Mouse (Mus musculus): ENCODE data around the gene Pagr1b. TPM values are rescaled to one million over a fixed set of nuclear protein-coding genes. Genes with fewer than 3 reads are reported as not detected.

The Pagr1b gene
- 0.37 TPM in 1 of 2 replicates, not detected in the other for polyA plus RNA-seq (2016; fragmentation: Nextera tagmentation; extraction: Ambion mirVana)

DNA sequence TGATC is at the start of gene Pagr1b:
Pagr1b (minus strand) TSS at position 4 of the 5 bp plus-strand sequence.
- Histone ChIP-seq H3K4me1 (peaks cover 60% of the 10 kb centered on the region), H3K4me2 (replicated peaks) (peak within 1 kb of the TSS; percentile 97), H3K27me3 (no peaks in the 10 kb centered on the region), H3K36me3 (peaks cover 36% of the 10 kb centered on the region), H3K9me3 (no peaks in the 10 kb centered on the region), H3K4me3 (peak within 1 kb of the TSS; percentile 55), H3K9ac (peak within 1 kb of the TSS; percentile 82), H3K27ac (peak within 1 kb of the TSS; percentile 93)
- ATAC-seq (ENCODE audit: insufficient number of reproducible peaks, insufficient read depth, low FRiP score, low TSS enrichment), result no peak

DNA sequence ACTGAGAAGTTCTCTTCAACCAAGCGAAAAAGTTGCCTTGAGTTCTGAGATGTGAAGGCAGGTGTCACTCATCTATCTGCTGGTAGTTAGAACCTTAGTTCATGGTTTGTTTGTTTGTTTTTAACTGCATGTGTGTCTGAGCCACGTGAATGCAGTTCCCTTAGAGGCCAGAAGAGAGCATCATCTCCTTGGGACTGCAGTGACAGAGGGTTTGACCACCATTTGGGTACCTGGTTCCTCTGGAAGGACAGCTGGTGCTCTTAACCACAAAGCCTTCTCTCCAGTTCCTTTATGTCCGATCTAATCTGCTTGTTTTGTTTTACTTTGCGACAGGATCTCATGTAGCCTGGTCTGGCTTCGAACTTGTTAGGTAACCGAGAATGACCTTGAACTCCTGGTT is 49.3 kb upstream of the Pagr1b start:
- no peak for ATAC-seq (ENCODE audit: insufficient number of reproducible peaks, insufficient read depth, low FRiP score, low TSS enrichment)
- H3K9ac ChIP-seq, result no peak overlapping the region
- WGBS, result 86% methylated on average over 6 of the region's 6 CpGs
- no peaks in the 10 kb centered on the region for H3K36me3 ChIP-seq
- H3K4me3 ChIP-seq, result no peak overlapping the region
- no peaks in the 10 kb centered on the region for H3K27me3 ChIP-seq
- H3K4me2 ChIP-seq (replicated peaks), result no peak overlapping the region
- no peaks in the 10 kb centered on the region for H3K9me3 ChIP-seq
- H3K27ac ChIP-seq, result no peak overlapping the region
- H3K4me1 ChIP-seq, result no peaks in the 10 kb centered on the region

DNA sequence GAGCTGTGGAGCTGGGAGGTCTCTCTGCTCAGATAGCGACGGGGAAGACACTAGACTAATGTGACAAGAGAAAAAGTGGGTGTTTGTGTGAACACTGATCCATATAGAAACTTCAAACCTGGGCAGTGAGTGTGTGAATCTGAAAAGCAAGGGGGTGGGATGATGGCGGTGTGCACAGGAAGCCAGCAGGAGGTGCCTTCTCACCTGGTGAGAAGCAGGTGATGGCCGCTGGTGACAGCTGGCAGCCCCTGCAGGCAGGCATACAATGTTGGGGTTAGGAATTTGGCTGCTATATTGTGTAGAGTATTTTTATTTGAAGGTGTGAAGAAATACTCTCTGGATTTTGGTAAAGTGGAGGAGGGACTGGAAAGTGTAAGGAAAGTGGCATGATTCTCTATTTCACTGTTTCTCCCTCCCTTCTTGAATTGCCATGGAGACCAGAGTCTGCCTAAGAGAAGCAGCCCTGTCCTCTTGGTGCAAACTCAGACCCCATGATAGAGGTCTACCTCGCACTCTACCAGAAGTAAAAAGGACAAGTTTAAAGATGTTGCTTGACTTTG is 38.8 kb upstream of the Pagr1b start:
- no peak for ATAC-seq (ENCODE audit: insufficient number of reproducible peaks, insufficient read depth, low FRiP score, low TSS enrichment)
- no peak overlapping the region for H3K4me2 ChIP-seq (replicated peaks)
- 75% methylated on average over 5 of the region's 5 CpGs for WGBS

DNA sequence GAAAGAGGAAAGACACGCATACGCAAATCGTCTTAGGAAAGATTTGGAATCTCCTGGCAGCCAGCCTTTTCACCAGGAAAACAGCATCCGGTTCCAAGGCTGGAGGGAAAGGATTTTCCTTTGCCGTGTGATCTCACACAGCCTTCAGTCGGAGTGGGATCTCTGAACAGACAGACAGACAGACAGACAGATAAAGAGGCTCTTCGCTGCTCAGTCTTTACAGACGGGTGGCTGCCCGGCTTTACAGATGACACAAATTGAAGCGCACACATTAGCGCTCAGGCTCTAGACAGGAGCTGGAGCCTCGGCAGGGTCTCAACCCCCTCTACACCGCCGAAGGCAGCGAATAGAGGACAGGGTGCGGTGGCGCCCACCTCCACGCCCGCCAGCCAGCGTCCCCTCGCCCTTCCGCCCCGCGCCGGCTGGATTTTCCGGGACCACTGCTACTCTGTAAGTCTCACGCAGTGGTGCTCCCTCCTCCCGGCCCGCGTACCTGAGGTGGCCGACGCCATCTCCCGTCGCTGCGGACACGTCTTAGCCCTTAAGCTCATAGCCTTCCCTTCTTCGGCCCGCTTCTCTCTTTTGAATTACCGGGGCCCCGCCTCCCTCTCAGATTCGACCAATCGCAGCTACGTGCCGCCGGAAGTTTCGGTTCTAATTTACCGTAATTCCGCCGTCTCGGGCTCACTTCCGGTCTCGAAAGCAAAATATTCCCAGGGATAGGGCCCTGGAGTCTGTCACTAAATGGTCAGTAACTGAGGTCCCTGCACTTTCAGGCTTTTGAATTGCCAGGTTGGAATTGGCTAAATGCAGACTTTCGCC is 25.8 kb upstream of the Pagr1b start, which contains the start of gene Kif22:
Kif22 (minus strand) TSS at position 621 of the 822 bp plus-strand sequence.
- no peaks in the 10 kb centered on the region for H3K9me3 ChIP-seq
- peak within 1 kb of the TSS; percentile 77 for H3K27ac ChIP-seq
- no peaks in the 10 kb centered on the region for H3K27me3 ChIP-seq
- H3K9ac ChIP-seq, result peak within 1 kb of the TSS; percentile 80
- peaks cover 13% of the 10 kb centered on the region for H3K36me3 ChIP-seq
- WGBS, result under 1% methylated on average over 53 of the region's 53 CpGs
- H3K4me1 ChIP-seq, result peaks cover 14% of the 10 kb centered on the region
- peak within 1 kb of the TSS; percentile 84 for H3K4me2 ChIP-seq (replicated peaks)
- H3K4me3 ChIP-seq, result peak within 1 kb of the TSS; percentile 79
- ATAC-seq (ENCODE audit: insufficient number of reproducible peaks, insufficient read depth, low FRiP score, low TSS enrichment), result peak; percentile 77

More for the DNA sequence above, 38.8 kb upstream of the Pagr1b start:
- H3K4me1 ChIP-seq, result no peaks in the 10 kb centered on the region
- H3K9me3 ChIP-seq, result no peaks in the 10 kb centered on the region
- no peak overlapping the region for H3K4me3 ChIP-seq
- H3K27ac ChIP-seq, result no peak overlapping the region
- no peaks in the 10 kb centered on the region for H3K27me3 ChIP-seq
- no peaks in the 10 kb centered on the region for H3K36me3 ChIP-seq
- no peak overlapping the region for H3K9ac ChIP-seq

DNA sequence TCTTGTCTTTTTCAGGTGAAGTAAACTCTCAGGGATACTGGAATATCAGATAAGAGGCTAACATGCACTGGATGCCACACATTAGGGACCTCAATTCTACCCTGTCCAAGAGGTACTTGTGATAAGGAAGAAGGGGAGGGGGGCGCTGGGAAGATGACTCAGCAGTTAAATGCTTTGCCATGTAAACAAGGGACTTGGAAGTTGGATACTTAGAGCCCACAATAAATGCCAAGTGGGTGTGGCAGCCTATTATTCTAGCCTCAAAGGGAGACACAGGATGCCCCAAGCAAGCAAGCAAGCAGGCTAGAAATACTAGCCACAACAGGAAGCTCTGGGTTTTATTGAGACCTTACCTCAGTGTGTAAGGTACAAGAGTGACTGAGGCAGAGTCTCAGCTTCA is 15.0 kb upstream of the Pagr1b start:
- Histone ChIP-seq H3K4me3 (no peak overlapping the region), H3K9ac (no peak overlapping the region), H3K9me3 (no peaks in the 10 kb centered on the region), H3K36me3 (peaks cover 65% of the 10 kb centered on the region), H3K27ac (no peak overlapping the region), H3K27me3 (no peaks in the 10 kb centered on the region), H3K4me1 (peaks cover 8% of the 10 kb centered on the region), H3K4me2 (replicated peaks) (no peak overlapping the region)
- no peak for ATAC-seq (ENCODE audit: insufficient number of reproducible peaks, insufficient read depth, low FRiP score, low TSS enrichment)
- 61% methylated on average over 1 of the region's 1 CpGs for WGBS

DNA sequence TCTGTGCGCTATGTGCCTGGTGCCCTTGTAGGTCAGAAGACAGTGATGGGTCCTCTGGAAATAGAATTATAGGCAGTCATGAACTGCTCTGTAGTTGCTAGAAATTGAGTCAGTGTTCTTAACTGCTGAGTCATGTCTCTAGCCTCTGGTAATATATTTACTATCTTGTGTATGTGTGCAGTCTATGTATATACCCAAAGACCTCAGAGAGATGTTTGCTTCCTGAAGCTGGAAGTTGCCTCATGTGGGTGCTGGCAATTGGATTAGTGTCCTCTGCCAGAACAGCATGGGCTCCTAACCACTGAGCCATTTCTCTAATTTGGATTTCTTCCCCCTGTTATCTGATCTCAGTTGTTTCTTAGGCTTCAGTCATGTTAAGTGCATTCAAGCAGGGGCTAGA is 13.9 kb upstream of the Pagr1b start:
- Histone ChIP-seq H3K4me2 (replicated peaks) (no peak overlapping the region), H3K4me1 (peaks cover 8% of the 10 kb centered on the region), H3K4me3 (no peak overlapping the region), H3K27ac (no peak overlapping the region), H3K9me3 (no peaks in the 10 kb centered on the region), H3K27me3 (no peaks in the 10 kb centered on the region), H3K36me3 (peaks cover 59% of the 10 kb centered on the region), H3K9ac (no peak overlapping the region)
- ATAC-seq (ENCODE audit: insufficient number of reproducible peaks, insufficient read depth, low FRiP score, low TSS enrichment), result no peak
- WGBS, result 100% methylated on average over 1 of the region's 1 CpGs

DNA sequence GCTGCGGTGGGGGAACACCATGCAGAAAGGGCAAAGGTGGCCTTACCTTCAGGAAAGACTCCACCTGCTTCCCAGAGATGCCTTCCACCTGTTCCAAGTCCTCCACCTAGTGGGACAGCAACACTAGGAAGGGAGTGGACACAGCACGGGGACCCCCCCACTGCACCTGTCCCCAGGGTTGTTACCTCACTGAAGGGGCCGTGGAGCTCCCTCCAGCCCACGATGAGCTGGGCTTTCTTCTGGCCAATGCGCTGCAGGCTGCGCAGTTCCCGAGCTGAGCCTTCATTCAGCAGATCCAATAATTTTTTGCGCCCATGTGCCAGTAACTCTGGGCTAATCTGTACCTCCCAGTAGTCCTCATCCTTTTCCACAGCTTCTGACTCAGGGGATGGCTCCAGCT is 11.6 kb upstream of the Pagr1b start:
- ATAC-seq (ENCODE audit: insufficient number of reproducible peaks, insufficient read depth, low FRiP score, low TSS enrichment), result no peak; the same call in 1 of the 2 replicates
- peaks cover 54% of the 10 kb centered on the region for H3K36me3 ChIP-seq

DNA sequence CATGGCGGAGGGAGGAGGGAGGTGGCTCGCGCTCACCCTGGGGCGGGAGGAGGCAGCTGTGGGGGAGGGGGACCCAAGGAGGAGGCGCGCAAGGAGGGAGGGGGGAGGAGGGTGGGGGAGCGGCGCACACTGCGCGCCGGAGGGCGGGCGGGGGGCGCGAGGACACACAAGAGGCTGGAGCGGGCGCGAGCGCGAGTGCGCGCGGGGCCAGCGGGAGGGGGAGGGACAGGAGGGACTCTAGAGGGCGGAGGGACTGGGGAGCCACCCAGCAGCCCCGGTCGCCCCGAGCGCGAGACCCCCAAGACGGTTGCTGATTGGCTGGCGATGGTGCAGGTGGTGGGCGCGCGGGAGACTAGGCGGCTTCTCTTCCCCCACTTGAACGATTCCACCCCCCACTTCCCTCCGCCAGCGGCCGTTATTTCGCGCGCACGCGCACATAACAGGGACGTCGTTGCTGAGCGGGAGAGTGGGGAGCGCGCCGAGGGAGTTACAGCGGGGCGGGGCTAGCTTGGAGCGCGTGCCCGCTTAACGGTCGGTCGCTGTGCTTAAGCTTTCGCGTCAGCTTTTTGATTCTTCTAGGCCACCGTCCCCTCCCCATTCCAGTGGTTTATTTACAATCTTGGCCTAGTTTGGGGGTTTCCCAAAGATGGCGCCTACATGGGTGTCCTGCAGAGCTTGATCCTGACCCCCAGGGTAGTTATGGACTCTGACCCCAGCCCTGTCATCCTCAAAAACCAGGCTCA is 10.9 kb upstream of the Pagr1b start, which contains the start of gene Maz:
Maz (minus strand) TSS at position 54 of the 743 bp plus-strand sequence.
- Histone ChIP-seq H3K27ac (peak within 1 kb of the TSS; percentile 98), H3K4me3 (peak within 1 kb of the TSS; percentile 92), H3K9me3 (no peaks in the 10 kb centered on the region), H3K4me2 (replicated peaks) (peak within 1 kb of the TSS; percentile 97), H3K27me3 (no peaks in the 10 kb centered on the region), H3K4me1 (peaks cover 36% of the 10 kb centered on the region), H3K36me3 (peaks cover 54% of the 10 kb centered on the region), H3K9ac (peak within 1 kb of the TSS; percentile 99)
- under 1% methylated on average over 58 of the region's 63 CpGs for WGBS
- ATAC-seq (ENCODE audit: insufficient number of reproducible peaks, insufficient read depth, low FRiP score, low TSS enrichment), result peak; percentile 85

More for the DNA sequence above, 11.6 kb upstream of the Pagr1b start:
- Histone ChIP-seq H3K9ac (peak overlapping the region; percentile 52), H3K4me1 (peaks cover 28% of the 10 kb centered on the region), H3K27me3 (no peaks in the 10 kb centered on the region), H3K9me3 (no peaks in the 10 kb centered on the region), H3K4me3 (peak overlapping the region; percentile 92), H3K27ac (peak overlapping the region; percentile 98), H3K4me2 (replicated peaks) (peak overlapping the region; percentile 57)
- WGBS, result 69% methylated on average over 8 of the region's 8 CpGs

DNA sequence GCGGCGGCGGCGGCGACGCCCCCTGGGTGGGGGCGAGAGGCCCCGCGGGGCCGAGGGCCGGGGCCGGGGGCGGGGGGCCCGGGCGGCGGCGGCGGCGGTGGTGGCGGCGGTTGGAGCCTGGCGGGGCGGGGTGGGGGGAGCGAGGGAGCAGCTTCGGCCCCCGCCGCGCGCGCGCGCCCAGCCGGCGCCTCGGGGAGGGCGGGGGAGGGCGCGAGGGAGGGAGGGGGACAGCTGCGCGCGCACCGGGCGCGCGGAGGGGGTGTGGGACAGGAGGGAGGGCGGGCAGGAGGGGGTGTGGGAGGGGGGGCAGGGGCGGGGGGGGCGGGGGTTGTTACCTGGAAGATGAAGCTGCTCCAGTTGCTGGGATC is 10.3 kb upstream of the Pagr1b start:
- Histone ChIP-seq H3K4me3 (peak overlapping the region; percentile 92), H3K9me3 (no peaks in the 10 kb centered on the region), H3K27me3 (no peaks in the 10 kb centered on the region), H3K27ac (peak overlapping the region; percentile 98), H3K9ac (peak overlapping the region; percentile 99), H3K36me3 (peaks cover 54% of the 10 kb centered on the region), H3K4me1 (peaks cover 41% of the 10 kb centered on the region), H3K4me2 (replicated peaks) (no peak overlapping the region; the same call in 1 of the 2 replicates)
- WGBS, result 0% methylated on average over 8 of the region's 48 CpGs
- no peak for ATAC-seq (ENCODE audit: insufficient number of reproducible peaks, insufficient read depth, low FRiP score, low TSS enrichment)

DNA sequence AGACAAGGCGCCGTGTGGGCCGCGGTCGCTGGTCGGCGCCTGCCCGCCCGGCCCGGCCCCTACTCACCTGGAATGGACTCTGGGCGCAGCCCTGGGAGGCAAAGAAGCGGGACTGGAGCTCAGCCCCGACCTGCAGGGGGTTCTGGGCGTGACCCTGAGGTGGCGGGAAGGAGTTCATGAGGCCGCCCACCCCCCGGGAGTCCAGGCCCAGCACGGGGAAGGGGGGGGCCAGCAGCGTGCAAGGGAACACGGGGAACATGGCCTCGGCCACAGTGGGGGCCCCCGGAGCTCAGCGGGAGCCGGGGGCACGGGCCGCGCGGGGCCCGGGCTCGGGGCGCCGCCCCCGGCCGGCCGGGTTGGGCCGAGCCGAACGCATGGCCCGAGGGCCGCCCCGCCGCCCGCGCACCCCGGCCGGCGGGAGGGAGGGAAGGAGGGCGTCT is 9.9 kb upstream of the Pagr1b start:
- peaks cover 50% of the 10 kb centered on the region for H3K36me3 ChIP-seq

DNA sequence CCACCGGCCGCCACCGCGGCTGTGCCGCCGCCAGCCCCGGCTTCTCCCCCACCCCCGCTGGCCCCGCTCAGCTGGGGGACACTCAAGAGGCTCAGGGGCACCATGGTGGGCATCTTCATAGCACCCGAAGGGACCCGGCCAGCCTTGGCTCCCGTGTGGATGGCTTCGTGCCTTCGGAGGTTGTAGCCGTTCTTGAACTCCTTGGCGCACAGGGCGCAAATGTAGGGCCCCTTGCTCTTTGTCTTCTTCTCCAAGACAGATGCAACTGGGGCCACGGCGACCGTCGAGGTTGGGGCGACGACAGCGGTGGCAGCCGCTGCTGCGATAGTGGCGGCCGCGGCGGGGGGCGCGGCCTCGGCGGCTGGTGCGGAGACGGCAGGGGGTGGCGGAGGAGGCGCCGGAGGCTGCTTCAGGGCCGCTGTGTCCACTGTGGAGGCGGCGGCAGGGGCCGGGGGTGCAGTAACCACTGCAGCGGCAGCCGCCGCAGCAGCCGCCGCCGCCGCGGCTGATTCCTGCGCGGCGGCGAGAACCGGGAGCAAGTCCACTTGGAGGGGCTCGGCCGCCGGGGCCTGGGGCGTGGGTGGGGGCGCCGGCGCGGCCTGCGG is 9.4 kb upstream of the Pagr1b start:
- peaks cover 49% of the 10 kb centered on the region for H3K4me1 ChIP-seq
- H3K4me2 ChIP-seq (replicated peaks), result peak overlapping the region; percentile 97
- WGBS, result under 1% methylated on average over 59 of the region's 65 CpGs
- ATAC-seq (ENCODE audit: insufficient number of reproducible peaks, insufficient read depth, low FRiP score, low TSS enrichment), result no peak
- H3K9me3 ChIP-seq, result no peaks in the 10 kb centered on the region
- H3K36me3 ChIP-seq, result peaks cover 45% of the 10 kb centered on the region
- H3K27me3 ChIP-seq, result no peaks in the 10 kb centered on the region
- H3K4me3 ChIP-seq, result peak overlapping the region; percentile 92
- H3K27ac ChIP-seq, result peak overlapping the region; percentile 98
- peak overlapping the region; percentile 99 for H3K9ac ChIP-seq

More for the DNA sequence above, 9.9 kb upstream of the Pagr1b start:
- Histone ChIP-seq H3K4me3 (peak overlapping the region; percentile 92), H3K27ac (peak overlapping the region; percentile 98), H3K4me2 (replicated peaks) (peak overlapping the region; percentile 97), H3K9ac (peak overlapping the region; percentile 99), H3K4me1 (peaks cover 46% of the 10 kb centered on the region), H3K9me3 (no peaks in the 10 kb centered on the region), H3K27me3 (no peaks in the 10 kb centered on the region)
- peak; percentile 8 for ATAC-seq (ENCODE audit: insufficient number of reproducible peaks, insufficient read depth, low FRiP score, low TSS enrichment)
- WGBS, result under 1% methylated on average over 30 of the region's 48 CpGs
